Mouse (Mus musculus) heart, postnatal 25 days (tissue): ENCODE data around the gene Zfp2. TPM values are rescaled to one million over a fixed set of nuclear protein-coding genes. Genes with fewer than 3 reads are reported as not detected.

Experiments
- DNase-seq: peaks from one replicate; pipeline ENCODE4 v3.0.0; 2022; ENCODE audit warnings: low spot score
- intact Hi-C: fragments of 180-260 bp; cut with DNase I; formaldehyde crosslinking; loops from one replicate; pipeline ENCODE4 v1.15.1; 2025
- total RNA-seq, 2 experiments: library from RNA; stranded (reverse); gene quantifications; 2 replicates each; pipeline ENCODE4 v1.2.3; 2021

Zfp2 gene
- total RNA-seq, 2 experiments from 2014 or later = 3.3 to 3.7 TPM

DNA sequence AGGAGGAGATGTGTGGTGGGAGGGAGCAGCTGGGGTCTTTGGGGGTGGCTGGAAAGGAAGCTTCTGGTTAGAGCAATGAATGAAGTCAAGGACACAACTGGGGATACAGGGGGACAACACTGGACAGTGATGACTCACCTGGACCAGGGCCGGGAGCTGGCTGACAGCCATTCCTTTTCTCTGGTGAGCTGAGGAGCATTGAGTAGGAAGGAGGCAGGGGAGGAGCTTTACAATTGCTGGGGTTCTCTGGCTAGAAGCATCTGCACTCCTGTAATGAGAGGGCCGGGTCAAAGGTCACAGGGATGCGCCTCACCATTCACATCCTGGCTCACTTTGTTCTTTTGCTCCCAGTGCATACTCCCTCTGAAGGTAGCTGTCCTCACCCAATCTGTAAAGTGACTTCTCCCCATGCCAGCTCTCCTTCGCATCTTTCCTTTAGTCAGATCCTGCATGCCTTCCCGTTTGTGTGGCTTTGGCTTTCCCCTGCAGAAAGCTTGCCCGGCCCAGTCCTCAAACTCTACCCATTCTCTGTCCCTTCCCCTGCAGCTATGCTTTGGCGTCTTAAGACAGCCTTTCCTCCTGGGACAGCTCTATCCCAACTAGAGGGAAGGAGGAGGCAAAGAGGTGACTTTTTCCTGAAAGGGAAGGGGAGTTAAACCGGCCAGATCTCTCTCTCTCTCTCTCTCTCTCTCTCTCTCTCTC is 29.6 kb downstream of the Zfp2 start:
- intact Hi-C loops = loop anchor here (5.0 kb wide), 1 partner anchor 46 kb away; the partner anchor contains the start of gene Zfp354b

DNA sequence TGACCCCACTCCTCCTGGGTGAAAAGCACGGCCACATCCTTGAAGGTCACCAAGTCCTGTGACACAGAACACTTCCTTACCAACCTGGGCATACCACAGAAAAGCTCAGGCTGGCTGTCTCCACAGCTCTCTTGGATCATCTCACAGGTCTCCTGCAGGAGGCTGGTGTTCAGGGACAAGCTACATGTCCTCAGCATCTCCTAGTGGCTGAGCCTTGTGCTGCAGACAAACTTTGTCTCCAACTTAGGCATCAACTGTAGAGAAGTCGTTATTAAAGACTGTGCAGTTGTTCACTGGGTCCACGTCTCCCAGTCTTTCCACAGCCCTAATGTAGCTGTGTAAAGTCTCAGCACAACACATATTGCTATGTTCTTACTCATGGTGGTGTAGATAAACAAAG is 32.2 kb downstream of the Zfp2 start:
- intact Hi-C loops = no loop called here
- no peak for DNase-seq

More for the DNA sequence above, 29.6 kb downstream of the Zfp2 start:
- no peak for DNase-seq

- intact Hi-C loops = no loop called here
- no peak for DNase-seq
Measured at GRCm38 (mm10) chr11:50878641-50879040, 37.3 kb downstream of the Zfp2 start.

GRCm38 (mm10) chr11:50850989-50851601 is 64.9 kb downstream of the Zfp2 start:
- intact Hi-C loops = no loop called here
- DNase-seq = no peak

- intact Hi-C loops = no loop called here
- DNase-seq = no peak
Measured at GRCm38 (mm10) chr11:50850177-50850735, 65.7 kb downstream of the Zfp2 start, which contains the start of gene Grm6. Gene Grm6, plus strand, starts transcription at chr11:50850685.

DNA sequence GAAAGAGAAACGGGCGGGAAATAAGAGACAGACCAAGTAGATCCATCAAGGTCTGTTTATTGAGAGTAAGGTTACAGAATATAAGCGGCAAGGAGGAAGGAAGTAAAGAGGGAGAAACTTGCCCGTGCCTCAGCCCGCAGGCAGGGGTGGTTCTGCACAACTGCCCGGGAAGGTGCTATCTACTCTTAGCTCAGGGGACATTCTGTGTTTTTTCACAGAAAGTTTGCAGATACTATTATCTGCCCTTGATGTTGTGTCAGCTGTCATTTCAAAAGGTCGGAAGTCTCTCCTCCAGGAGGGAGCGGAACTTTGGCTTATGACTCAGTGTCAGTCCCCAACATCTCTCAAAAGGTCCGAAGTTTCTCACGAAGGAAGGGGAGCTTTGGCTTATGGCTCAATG is 66.7 kb downstream of the Zfp2 start:
- no peak for DNase-seq
- intact Hi-C loops = no loop called here

Other genes with a start within 250 kb of the Zfp2 start
- gene Zfp354c, start 88.4 kb downstream of the Zfp2 start, total RNA-seq = 1 to 10 TPM; 3.4 to 4.6 TPM
- 1 to 10 TPM; 1.1 to 1.3 TPM for gene Zfp879, start 74.6 kb downstream of the Zfp2 start, total RNA-seq
- not detected for gene Grm6, start 65.5 kb downstream of the Zfp2 start, total RNA-seq
- 1 to 10 TPM in 1 of 2 experiments, under 1 TPM in 1; 0.86 to 1.1 TPM for gene Zfp454, start 28.5 kb downstream of the Zfp2 start, total RNA-seq
- gene Zfp354b, start 15.5 kb upstream of the Zfp2 start, total RNA-seq = 1 to 10 TPM; 1.4 to 2.2 TPM
- not detected for gene 4933414I15Rik, start 27.6 kb upstream of the Zfp2 start, total RNA-seq
- gene Prop1, start 37.6 kb upstream of the Zfp2 start, total RNA-seq = not detected
- not detected for gene Olfr1378, start 50.4 kb upstream of the Zfp2 start, total RNA-seq
- gene Olfr1377, start 65.8 kb upstream of the Zfp2 start, total RNA-seq = not detected
- gene Olfr51, start 87.4 kb upstream of the Zfp2 start, total RNA-seq = not detected
- not detected for gene Olfr54, start 98.1 kb upstream of the Zfp2 start, total RNA-seq
- not detected for gene Olfr1375, start 131.9 kb upstream of the Zfp2 start, total RNA-seq
- 1 to 10 TPM; 1.6 TPM for gene Zfp354a, start 143.1 kb upstream of the Zfp2 start, total RNA-seq